Mouse (Mus musculus) stomach, embryonic 14.5 days (tissue): ENCODE data around the gene Olfr1030. TPM values are rescaled to one million over a fixed set of nuclear protein-coding genes. Genes with fewer than 3 reads are reported as not detected.
"Not testable (repeated sequence)": the region's sequence is repeated elsewhere in the genome, so short reads cannot be mapped to it uniquely, and the experiment has no call there.

ENCODE experiments used
- ATAC-seq: fragments of 200-750 bp; cut with Nextera tagmentation; 2 replicates; pipeline ENCODE4 v1.8.0; 2017; ENCODE audit warnings: low read depth, moderate TSS enrichment; ENCODE audit not compliant: insufficient number of reproducible peaks, insufficient read depth, low FRiP score
- H3K27ac ChIP-seq: fragments of 300-500 bp; sonication (generic); 2 replicates; pipeline ENCODE4 v1.5.1; 2014; ENCODE audit warnings: mild to moderate bottlenecking, low read length, moderate library complexity, mixed read lengths
- H3K27me3 ChIP-seq: fragments of 300-500 bp; sonication (generic); 2 replicates; pipeline ENCODE4 v1.6.1; 2014; ENCODE audit warnings: low read length, control low read depth, mixed read lengths; ENCODE audit not compliant: control insufficient read depth, insufficient read depth
- H3K36me3 ChIP-seq: fragments of 300-500 bp; sonication (generic); 2 replicates; pipeline ENCODE4 v1.6.1; 2014; ENCODE audit warnings: mild to moderate bottlenecking, control low read depth, low read length, moderate library complexity, mixed read lengths; ENCODE audit not compliant: control insufficient read depth, insufficient read depth
- H3K4me1 ChIP-seq: fragments of 300-500 bp; sonication (generic); 2 replicates; pipeline ENCODE4 v1.6.1; 2014; ENCODE audit warnings: low read length, control low read depth, mixed read lengths; ENCODE audit not compliant: control insufficient read depth, insufficient read depth
- H3K4me2 ChIP-seq: fragments of 300-500 bp; sonication (generic); replicated peaks from 2 replicates; pipeline ENCODE4 v1.6.1; 2014; ENCODE audit warnings: low read depth, low read length, control low read depth
- H3K4me3 ChIP-seq: fragments of 300-500 bp; sonication (generic); 2 replicates; pipeline ENCODE4 v1.5.1; 2014; ENCODE audit warnings: low read depth, low read length, control low read depth
- H3K9ac ChIP-seq: fragments of 300-500 bp; sonication (generic); replicated peaks from 2 replicates; pipeline ENCODE4 v1.6.1; 2014; ENCODE audit warnings: low read depth, mild to moderate bottlenecking, control low read depth, low read length, moderate library complexity, mixed read lengths
- H3K9me3 ChIP-seq: fragments of 300-500 bp; sonication (generic); 2 replicates; pipeline ENCODE4 v1.6.1; 2016; ENCODE audit warnings: low read depth, low read length, control low read depth; ENCODE audit not compliant: control insufficient read depth
- WGBS: fragments of 180-500 bp; shearing (Covaris S2); extraction: QIAGEN DNeasy Blood & Tissue Kit; methylation state at CpG from one replicate; pipeline ENCODE4 v1.1.7; 2014; 5-methylcytosine and 5-hydroxymethylcytosine counted together
- polyA plus RNA-seq: library from polyadenylated mRNA; unstranded; fragments of >200 nt; fragmentation: Nextera tagmentation; extraction: Ambion mirVana; gene quantifications from 2 replicates; pipeline ENCODE4 v1.2.1, GENCODE M21; 2014

Gene Olfr1030
- polyA plus RNA-seq = not detected in 2 replicates

DNA sequence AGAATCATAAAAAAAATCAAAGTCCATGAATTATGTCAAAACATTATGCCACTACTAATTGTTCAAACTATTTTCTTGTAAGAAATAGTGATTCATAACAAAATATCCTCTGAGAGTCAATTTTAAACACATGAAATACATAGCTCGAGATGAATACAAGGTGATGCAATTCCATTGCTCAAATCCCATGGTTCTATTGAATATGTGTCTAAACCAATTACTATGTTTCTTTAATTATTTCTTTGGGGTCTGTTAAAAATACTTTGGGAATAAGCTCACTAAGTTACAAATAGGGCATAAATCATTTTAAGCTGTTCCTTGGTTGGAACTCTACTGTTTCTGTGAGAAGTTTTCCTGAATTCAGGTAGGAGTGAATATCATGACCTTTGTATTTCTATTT is at the start of gene Olfr1030:
Olfr1030 (plus strand) TSS at position 301 of the 400 bp plus-strand sequence.
- no peaks in the 10 kb centered on the region for H3K4me1 ChIP-seq
- H3K36me3 ChIP-seq = no peaks in the 10 kb centered on the region
- no peak within 1 kb of the TSS for H3K27ac ChIP-seq
- no peak within 1 kb of the TSS for H3K9ac ChIP-seq
- no peak within 1 kb of the TSS for H3K4me3 ChIP-seq
- ATAC-seq = no peak
- H3K27me3 ChIP-seq = no peaks in the 10 kb centered on the region
- WGBS = 75% methylated on average over 1 of the region's 1 CpGs
- no peak within 1 kb of the TSS for H3K4me2 ChIP-seq
- H3K9me3 ChIP-seq = no peaks in the 10 kb centered on the region

GRCm38 (mm10) chr2:85950137-85950536 is 28.9 kb upstream of the Olfr1030 start, which contains the start of gene Olfr1028:
Gene Olfr1028, plus strand, starts transcription at chr2:85950437.
- Histone ChIP-seq H3K27me3 (no peaks in the 10 kb centered on the region), H3K9ac (no peak within 1 kb of the TSS), H3K4me3 (no peak within 1 kb of the TSS), H3K4me1 (no peaks in the 10 kb centered on the region), H3K4me2 (no peak within 1 kb of the TSS), H3K9me3 (no peaks in the 10 kb centered on the region), H3K27ac (no peak within 1 kb of the TSS), H3K36me3 (no peaks in the 10 kb centered on the region)
- no peak for ATAC-seq
- 88% methylated on average over 1 of the region's 1 CpGs for WGBS

GRCm38 (mm10) chr2:85973595-85973994 is 5.5 kb upstream of the Olfr1030 start, which contains the start of gene Olfr1029:
Gene Olfr1029, plus strand, starts transcription at chr2:85973895.
- no peaks in the 10 kb centered on the region for H3K36me3 ChIP-seq
- no peaks in the 10 kb centered on the region for H3K9me3 ChIP-seq
- H3K4me1 ChIP-seq = no peaks in the 10 kb centered on the region
- H3K9ac ChIP-seq = no peak within 1 kb of the TSS
- H3K4me3 ChIP-seq = no peak within 1 kb of the TSS
- no peaks in the 10 kb centered on the region for H3K27me3 ChIP-seq
- no peak within 1 kb of the TSS for H3K4me2 ChIP-seq
- no peak within 1 kb of the TSS for H3K27ac ChIP-seq
- 86% methylated on average over 2 of the region's 2 CpGs for WGBS
- ATAC-seq = no peak

DNA sequence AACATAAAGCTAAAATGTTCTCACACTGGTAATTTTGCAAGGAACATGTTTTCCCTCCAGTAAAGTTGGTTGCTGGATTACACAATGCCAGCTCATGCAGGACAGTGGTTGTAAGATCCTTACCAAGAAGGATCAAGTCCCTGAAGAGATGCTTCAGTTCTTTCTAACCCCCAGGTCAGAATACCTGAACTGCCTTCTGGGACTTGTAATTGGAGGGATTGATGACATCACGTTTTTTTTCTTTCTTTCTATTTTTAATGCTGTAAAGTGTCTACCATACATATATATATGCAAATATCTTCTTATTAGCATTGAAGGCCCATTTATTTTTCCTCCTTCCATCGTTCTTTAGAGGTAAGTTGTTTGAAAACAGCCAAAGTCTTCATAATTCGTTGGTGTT is 10.9 kb downstream of the Olfr1030 start, which contains the start of gene Olfr1031:
Olfr1031 (plus strand) TSS at position 301 of the 400 bp plus-strand sequence.
- no peak within 1 kb of the TSS for H3K27ac ChIP-seq
- no peak within 1 kb of the TSS for H3K9ac ChIP-seq
- no peak within 1 kb of the TSS for H3K4me2 ChIP-seq
- H3K4me1 ChIP-seq = no peaks in the 10 kb centered on the region
- no peaks in the 10 kb centered on the region for H3K27me3 ChIP-seq
- 65% methylated on average over 3 of the region's 3 CpGs for WGBS
- no peak within 1 kb of the TSS for H3K4me3 ChIP-seq
- no peaks in the 10 kb centered on the region for H3K9me3 ChIP-seq
- no peaks in the 10 kb centered on the region for H3K36me3 ChIP-seq
- no peak for ATAC-seq

DNA sequence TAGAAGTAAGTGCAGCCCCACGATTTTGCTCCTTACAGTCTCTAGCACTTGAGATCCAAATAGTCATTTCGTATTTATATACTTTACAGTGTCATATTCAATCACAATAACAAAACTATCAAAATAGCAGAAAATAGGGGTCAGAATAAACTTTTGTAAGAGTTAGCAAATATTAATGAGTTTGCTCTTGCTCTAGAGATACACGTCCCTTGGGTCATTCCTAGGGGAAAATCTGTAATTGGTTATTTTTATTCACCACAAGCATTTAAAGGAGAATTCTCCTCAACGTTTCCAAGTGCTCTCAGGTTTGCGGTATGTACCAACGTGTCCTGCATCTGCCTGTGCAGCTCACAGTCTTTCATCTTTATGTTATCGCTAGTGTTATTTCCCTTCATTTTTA is 26.2 kb downstream of the Olfr1030 start, which contains the start of gene Olfr1032:
Olfr1032 (plus strand) TSS at position 301 of the 400 bp plus-strand sequence.
- Histone ChIP-seq H3K27ac (no peak within 1 kb of the TSS), H3K36me3 (no peaks in the 10 kb centered on the region), H3K9ac (no peak within 1 kb of the TSS), H3K4me1 (no peaks in the 10 kb centered on the region), H3K4me3 (no peak within 1 kb of the TSS), H3K9me3 (no peaks in the 10 kb centered on the region), H3K4me2 (no peak within 1 kb of the TSS), H3K27me3 (no peaks in the 10 kb centered on the region)
- WGBS = 80% methylated on average over 7 of the region's 7 CpGs
- no peak for ATAC-seq

- 1% methylated on average over 10 of the region's 11 CpGs for WGBS
Observed at GRCm38 (mm10) chr2:86020406-86020805, 41.3 kb downstream of the Olfr1030 start, which contains the start of gene Olfr1033. Gene Olfr1033, plus strand, starts transcription at chr2:86020633.

DNA sequence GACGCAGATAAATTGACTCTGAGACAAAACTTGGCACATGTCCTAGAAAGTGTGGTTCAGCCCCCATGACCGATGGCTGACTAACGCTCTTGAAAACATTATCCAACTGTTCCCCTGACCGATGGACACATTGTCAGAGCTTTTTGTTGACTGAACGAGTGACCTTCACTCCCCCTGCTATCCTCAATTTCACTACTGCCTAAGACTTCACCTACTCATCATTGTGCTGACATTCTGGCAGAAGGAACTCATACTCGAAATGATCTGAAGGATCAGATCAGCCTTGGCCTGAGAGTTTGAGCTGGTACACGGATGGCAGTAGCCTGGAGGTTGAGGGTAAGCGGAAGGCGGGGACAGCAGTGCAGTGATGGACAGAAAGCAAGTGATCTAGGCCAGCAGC is 42.4 kb downstream of the Olfr1030 start:
- not testable (repeated sequence) for H3K27me3 ChIP-seq, H3K9ac ChIP-seq, H3K4me3 ChIP-seq, H3K9me3 ChIP-seq, H3K4me1 ChIP-seq, H3K4me2 ChIP-seq, H3K27ac ChIP-seq, ATAC-seq, H3K36me3 ChIP-seq
- 40% methylated on average over 3 of the region's 9 CpGs for WGBS

More at GRCm38 (mm10) chr2:86020406-86020805, 41.3 kb downstream of the Olfr1030 start, which contains the start of gene Olfr1033:
- not testable (repeated sequence) for H3K9me3 ChIP-seq, H3K9ac ChIP-seq, H3K36me3 ChIP-seq, H3K27ac ChIP-seq, H3K4me1 ChIP-seq, ATAC-seq, H3K27me3 ChIP-seq
- peak within 1 kb of the TSS; percentile 25; the same call in 1 of the 2 replicates for H3K4me3 ChIP-seq
- H3K4me2 ChIP-seq = peak within 1 kb of the TSS; percentile 27
